Mouse (Mus musculus): ENCODE data around the gene Myl4. TPM values are rescaled to one million over a fixed set of nuclear protein-coding genes. Genes with fewer than 3 reads are reported as not detected.

Gene Myl4
- polyA plus RNA-seq, 1 experiment from 2014 or later = 6.0 TPM

- Histone ChIP-seq H3K4me3 (ENCODE audit: low read depth, low read length) (no peak overlapping the region), H3K9ac (ENCODE audit: low read length) (no peak overlapping the region), H3K4me2 (ENCODE audit: low read depth, severe bottlenecking) (no peak overlapping the region), H3K27me3 (ENCODE audit: control insufficient read depth, insufficient read depth, low read length) (peaks cover 2% of the 10 kb centered on the region; the same call in 1 of the 2 replicates), H3K27ac (replicated peaks; ENCODE audit: low read depth, low read length) (no peak overlapping the region), H3K9me3 (ENCODE audit: control insufficient read depth, low read length) (no peaks in the 10 kb centered on the region), H3K4me1 (ENCODE audit: control insufficient read depth, insufficient read depth, low read length) (no peaks in the 10 kb centered on the region), H3K36me3 (ENCODE audit: control insufficient read depth, insufficient read depth, low read length) (no peaks in the 10 kb centered on the region)
- ATAC-seq (ENCODE audit: insufficient number of reproducible peaks, low FRiP score, low TSS enrichment, low read depth) (no peak), DNase-seq (ENCODE audit: low spot score) (no peak)
- WGBS = 82% methylated on average over 10 of the region's 10 CpGs
Observed at GRCm38 (mm10) chr11:104613551-104613950, 63.1 kb downstream of the Myl4 start.

GRCm38 (mm10) chr11:104614130-104614529 is 63.7 kb downstream of the Myl4 start:
- Histone ChIP-seq H3K27ac (replicated peaks; ENCODE audit: low read depth, low read length) (no peak overlapping the region), H3K4me1 (ENCODE audit: control insufficient read depth, insufficient read depth, low read length) (no peaks in the 10 kb centered on the region), H3K36me3 (ENCODE audit: control insufficient read depth, insufficient read depth, low read length) (no peaks in the 10 kb centered on the region), H3K9me3 (ENCODE audit: control insufficient read depth, low read length) (no peaks in the 10 kb centered on the region), H3K27me3 (ENCODE audit: control insufficient read depth, insufficient read depth, low read length) (peaks cover 2% of the 10 kb centered on the region; the same call in 1 of the 2 replicates), H3K4me3 (ENCODE audit: low read depth, low read length) (no peak overlapping the region), H3K9ac (ENCODE audit: low read length) (no peak overlapping the region), H3K4me2 (ENCODE audit: low read depth, severe bottlenecking) (no peak overlapping the region)
- no peak for ATAC-seq (ENCODE audit: insufficient number of reproducible peaks, low FRiP score, low TSS enrichment, low read depth)
- WGBS = 88% methylated on average over 2 of the region's 2 CpGs
- no peak for DNase-seq (ENCODE audit: low spot score)

- Histone ChIP-seq H3K27ac (replicated peaks; ENCODE audit: low read depth, low read length) (no peak overlapping the region), H3K4me3 (ENCODE audit: low read depth, low read length) (no peak overlapping the region), H3K9ac (ENCODE audit: low read length) (no peak overlapping the region), H3K9me3 (ENCODE audit: control insufficient read depth, low read length) (no peaks in the 10 kb centered on the region), H3K36me3 (ENCODE audit: control insufficient read depth, insufficient read depth, low read length) (no peaks in the 10 kb centered on the region), H3K27me3 (ENCODE audit: control insufficient read depth, insufficient read depth, low read length) (no peaks in the 10 kb centered on the region), H3K4me1 (ENCODE audit: control insufficient read depth, insufficient read depth, low read length) (no peaks in the 10 kb centered on the region), H3K4me2 (ENCODE audit: low read depth, severe bottlenecking) (no peak overlapping the region)
- DNase-seq (ENCODE audit: low spot score) = no peak
- ATAC-seq (ENCODE audit: insufficient number of reproducible peaks, low FRiP score, low TSS enrichment, low read depth) = no peak
- WGBS = 57% methylated on average over 5 of the region's 5 CpGs
Observed at GRCm38 (mm10) chr11:104616182-104616581, 65.7 kb downstream of the Myl4 start.

GRCm38 (mm10) chr11:104618638-104619076 is 68.2 kb downstream of the Myl4 start:
- no peak overlapping the region for H3K27ac ChIP-seq (replicated peaks; ENCODE audit: low read depth, low read length)
- no peak overlapping the region for H3K4me2 ChIP-seq (ENCODE audit: low read depth, severe bottlenecking)
- H3K9ac ChIP-seq (ENCODE audit: low read length) = no peak overlapping the region
- DNase-seq (ENCODE audit: low spot score) (no peak), ATAC-seq (ENCODE audit: insufficient number of reproducible peaks, low FRiP score, low TSS enrichment, low read depth) (no peak)
- WGBS = 78% methylated on average over 6 of the region's 6 CpGs
- H3K9me3 ChIP-seq (ENCODE audit: control insufficient read depth, low read length) = no peaks in the 10 kb centered on the region
- H3K36me3 ChIP-seq (ENCODE audit: control insufficient read depth, insufficient read depth, low read length) = no peaks in the 10 kb centered on the region
- H3K4me1 ChIP-seq (ENCODE audit: control insufficient read depth, insufficient read depth, low read length) = no peaks in the 10 kb centered on the region
- H3K27me3 ChIP-seq (ENCODE audit: control insufficient read depth, insufficient read depth, low read length) = no peaks in the 10 kb centered on the region
- H3K4me3 ChIP-seq (ENCODE audit: low read depth, low read length) = no peak overlapping the region

GRCm38 (mm10) chr11:104619084-104620022 is 68.9 kb downstream of the Myl4 start:
- Histone ChIP-seq H3K27ac (replicated peaks; ENCODE audit: low read depth, low read length) (no peak overlapping the region), H3K4me1 (ENCODE audit: control insufficient read depth, insufficient read depth, low read length) (no peaks in the 10 kb centered on the region), H3K9me3 (ENCODE audit: control insufficient read depth, low read length) (no peaks in the 10 kb centered on the region), H3K9ac (ENCODE audit: low read length) (no peak overlapping the region), H3K4me3 (ENCODE audit: low read depth, low read length) (no peak overlapping the region), H3K4me2 (ENCODE audit: low read depth, severe bottlenecking) (no peak overlapping the region), H3K36me3 (ENCODE audit: control insufficient read depth, insufficient read depth, low read length) (no peaks in the 10 kb centered on the region), H3K27me3 (ENCODE audit: control insufficient read depth, insufficient read depth, low read length) (no peaks in the 10 kb centered on the region)
- WGBS = 67% methylated on average over 13 of the region's 13 CpGs
- DNase-seq (ENCODE audit: low spot score) = no peak
- ATAC-seq (ENCODE audit: insufficient number of reproducible peaks, low FRiP score, low TSS enrichment, low read depth) = no peak

GRCm38 (mm10) chr11:104622040-104622962 is 71.8 kb downstream of the Myl4 start:
- DNase-seq (ENCODE audit: low spot score) (no peak), ATAC-seq (ENCODE audit: insufficient number of reproducible peaks, low FRiP score, low TSS enrichment, low read depth) (no peak)
- H3K9ac ChIP-seq (ENCODE audit: low read length) = no peak overlapping the region
- no peaks in the 10 kb centered on the region for H3K9me3 ChIP-seq (ENCODE audit: control insufficient read depth, low read length)
- no peaks in the 10 kb centered on the region for H3K36me3 ChIP-seq (ENCODE audit: control insufficient read depth, insufficient read depth, low read length)
- peaks cover 10% of the 10 kb centered on the region for H3K4me1 ChIP-seq (ENCODE audit: control insufficient read depth, insufficient read depth, low read length)
- no peak overlapping the region for H3K4me2 ChIP-seq (ENCODE audit: low read depth, severe bottlenecking)
- 53% methylated on average over 12 of the region's 12 CpGs for WGBS
- H3K27me3 ChIP-seq (ENCODE audit: control insufficient read depth, insufficient read depth, low read length) = no peaks in the 10 kb centered on the region
- H3K27ac ChIP-seq (replicated peaks; ENCODE audit: low read depth, low read length) = no peak overlapping the region
- no peak overlapping the region for H3K4me3 ChIP-seq (ENCODE audit: low read depth, low read length)

GRCm38 (mm10) chr11:104624791-104625391 is 74.4 kb downstream of the Myl4 start:
- ATAC-seq (ENCODE audit: insufficient number of reproducible peaks, low FRiP score, low TSS enrichment, low read depth) = peak; percentile 84
- H3K27ac ChIP-seq (replicated peaks; ENCODE audit: low read depth, low read length) = peak overlapping the region; percentile 61; the same call in 1 of the 2 replicates
- peak; percentile 64 for DNase-seq (ENCODE audit: low spot score)
- no peaks in the 10 kb centered on the region for H3K36me3 ChIP-seq (ENCODE audit: control insufficient read depth, insufficient read depth, low read length)
- no peaks in the 10 kb centered on the region for H3K9me3 ChIP-seq (ENCODE audit: control insufficient read depth, low read length)
- peaks cover 10% of the 10 kb centered on the region for H3K4me1 ChIP-seq (ENCODE audit: control insufficient read depth, insufficient read depth, low read length)
- H3K4me3 ChIP-seq (ENCODE audit: low read depth, low read length) = no peak overlapping the region
- H3K4me2 ChIP-seq (ENCODE audit: low read depth, severe bottlenecking) = no peak overlapping the region
- peak overlapping the region; percentile 17; the same call in 1 of the 2 replicates for H3K9ac ChIP-seq (ENCODE audit: low read length)
- H3K27me3 ChIP-seq (ENCODE audit: control insufficient read depth, insufficient read depth, low read length) = no peaks in the 10 kb centered on the region
- WGBS = 41% methylated on average over 6 of the region's 6 CpGs
